Mouse (Mus musculus) spleen, adult 18-20 months (tissue): ENCODE measurements at regions not wholly inside any gene's neighbourhood (a gene's known extent, or its start where the extent isn't known, plus 50 kb on each side); places are given as distances from the start of the nearest gene placed in this dataset.

ENCODE experiments used
- DNase-seq, 2 experiments: peaks; one replicate each; pipeline ENCODE4 v3.0.0; 2022; ENCODE audit warnings: mixed read lengths in 2 of 2

DNA sequence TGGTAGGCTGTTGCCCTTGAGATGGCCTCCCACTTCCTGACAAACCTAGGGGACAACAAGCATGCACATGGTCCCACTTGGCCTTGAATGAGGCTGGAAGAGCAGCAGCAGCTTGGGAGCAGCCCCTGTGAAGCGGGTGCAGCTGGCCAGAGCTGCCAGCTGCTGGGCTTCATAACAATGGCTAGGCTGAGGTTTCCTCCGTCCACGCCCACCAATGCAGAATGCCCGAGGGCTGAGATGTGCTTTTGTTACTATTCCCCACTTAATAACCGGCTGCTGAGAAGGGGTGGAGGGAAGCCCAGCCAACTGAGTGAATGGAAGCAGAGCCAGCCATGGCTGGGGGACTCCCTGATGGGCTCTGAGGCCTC lies 202.1 kb downstream of the Sox11 start:
- no peak for DNase-seq

- DNase-seq, result no peak
These were observed 202.6 kb downstream of the Sox11 start for GRCm38 (mm10) chr12:27139683-27140334.

GRCm38 (mm10) chr12:27138663-27139633 lies 203.4 kb downstream of the Sox11 start:
- DNase-seq, result no peak

- no peak for DNase-seq
These were observed 206.3 kb downstream of the Sox11 start for GRCm38 (mm10) chr12:27135997-27136559.

DNA sequence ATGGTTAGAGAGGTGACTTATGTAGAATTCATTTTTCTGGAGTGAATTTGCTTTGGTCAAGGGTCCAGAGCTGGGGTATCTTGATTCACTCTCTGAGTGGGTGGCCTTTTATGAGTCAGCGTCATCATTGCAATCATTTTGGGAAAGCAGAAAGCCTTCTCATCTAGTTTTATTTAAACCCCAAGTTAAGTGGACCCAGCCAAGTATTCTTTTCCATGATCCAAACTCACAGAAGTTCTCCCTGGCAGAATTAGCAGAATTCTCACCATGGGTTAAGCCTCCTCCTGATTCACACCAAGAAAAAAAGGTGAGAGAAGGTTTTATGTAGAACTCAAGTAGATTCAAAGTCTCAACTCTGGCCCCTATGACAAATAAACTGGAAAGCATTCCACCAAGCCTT lies 211.8 kb downstream of the Sox11 start:
- no peak for DNase-seq

DNA sequence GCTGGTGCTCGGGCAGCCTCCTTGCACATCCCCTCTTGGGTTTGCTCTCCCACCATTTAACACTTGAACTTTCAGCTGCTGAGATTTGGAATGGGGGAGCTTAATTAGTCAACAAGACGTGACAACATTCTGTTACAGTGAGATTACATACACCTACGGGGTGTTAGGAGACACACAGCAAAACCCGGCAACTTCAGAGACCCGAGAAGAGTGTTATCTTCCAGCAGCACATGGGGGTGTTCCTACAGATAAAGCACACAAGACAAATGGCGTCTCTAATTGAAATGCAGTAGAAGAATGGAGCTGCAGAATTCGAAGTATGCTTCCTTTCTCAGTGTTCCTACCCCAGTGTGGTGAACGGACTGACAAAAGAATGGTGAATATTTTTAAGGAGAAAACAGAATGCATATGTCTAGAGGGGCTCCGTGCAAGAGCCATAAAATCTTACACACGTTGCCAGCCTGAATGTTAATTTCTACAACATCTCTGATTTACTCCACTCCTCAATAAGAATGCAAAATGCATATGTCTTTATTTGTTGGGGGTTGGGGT lies 215.2 kb downstream of the Sox11 start:
- no peak for DNase-seq

GRCm38 (mm10) chr12:27118581-27118980 lies 223.8 kb downstream of the Sox11 start:
- DNase-seq, result no peak

GRCm38 (mm10) chr12:27115392-27115791 lies 227.0 kb downstream of the Sox11 start:
- no peak for DNase-seq

DNA sequence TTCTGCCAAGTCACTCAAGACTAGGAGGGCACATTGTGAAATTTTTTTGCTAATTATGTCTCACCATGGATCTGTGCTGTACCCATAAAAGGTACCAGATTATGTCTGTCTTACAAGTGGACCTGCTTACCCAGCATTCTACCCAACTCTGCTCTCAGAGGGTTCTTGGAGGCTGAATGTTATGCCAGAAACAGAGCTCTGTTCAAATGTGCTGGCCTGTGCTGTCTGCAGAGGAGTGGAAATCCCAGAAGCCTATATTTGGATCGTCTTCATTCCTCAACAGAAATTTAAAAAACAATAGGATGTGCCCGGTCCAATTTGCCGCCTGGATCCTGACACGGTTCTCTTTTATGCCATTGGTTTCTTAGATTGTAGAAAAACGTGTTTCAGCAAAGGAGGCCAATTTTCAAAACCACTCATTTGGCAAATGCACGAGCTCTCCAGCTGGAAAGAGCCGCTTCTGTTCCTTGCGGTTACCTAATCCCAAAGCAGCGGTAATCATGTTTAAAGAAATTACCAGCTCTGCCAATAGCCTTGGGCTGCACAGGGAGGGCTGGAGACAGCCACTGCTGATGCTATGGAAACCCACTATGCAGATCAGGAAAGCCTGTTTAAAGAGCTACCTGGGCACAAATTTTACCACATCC lies 237.3 kb downstream of the Sox11 start:
- DNase-seq, result no peak

DNA sequence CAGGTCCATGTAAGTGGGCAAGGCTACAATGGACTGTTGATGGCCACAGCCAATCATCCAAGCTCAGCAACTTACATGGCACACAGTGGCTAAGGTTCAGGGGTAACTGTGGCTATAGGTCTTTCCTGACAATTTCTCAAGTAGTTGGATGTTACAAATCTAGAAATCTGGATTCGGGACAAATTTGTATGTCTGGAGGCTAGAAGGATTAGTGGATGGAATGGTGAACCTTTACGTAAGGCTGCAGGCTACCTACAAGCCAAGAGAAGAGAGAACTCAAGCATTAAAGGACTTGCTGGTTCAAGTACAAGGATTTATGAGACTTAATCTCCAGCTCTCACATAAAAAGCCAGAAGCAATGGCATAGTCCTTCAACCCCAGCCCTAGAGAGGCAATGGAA lies 239.4 kb downstream of the Sox11 start:
- no peak for DNase-seq

GRCm38 (mm10) chr12:27089206-27089605 lies 253.2 kb downstream of the Sox11 start:
- DNase-seq, result no peak

DNA sequence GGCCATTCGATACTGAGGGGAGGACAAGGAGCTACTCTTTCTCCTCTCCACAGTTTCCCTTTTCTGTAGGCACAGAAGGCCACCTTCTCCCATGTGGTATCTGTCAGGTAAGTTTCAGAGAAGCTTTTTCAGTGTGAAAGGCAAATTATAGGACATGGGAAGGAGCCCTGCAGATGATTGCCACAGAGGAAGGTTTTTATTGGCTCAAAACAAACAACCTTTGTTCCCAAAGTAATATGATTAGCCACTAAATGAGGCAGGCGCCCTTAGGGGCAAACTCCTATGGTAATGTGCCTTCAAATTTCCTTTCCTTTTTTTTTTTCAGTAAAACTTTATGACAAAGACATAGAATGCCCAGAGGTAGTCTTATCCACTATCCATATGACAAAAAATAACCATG lies 256.5 kb downstream of the Sox11 start:
- DNase-seq, result no peak

DNA sequence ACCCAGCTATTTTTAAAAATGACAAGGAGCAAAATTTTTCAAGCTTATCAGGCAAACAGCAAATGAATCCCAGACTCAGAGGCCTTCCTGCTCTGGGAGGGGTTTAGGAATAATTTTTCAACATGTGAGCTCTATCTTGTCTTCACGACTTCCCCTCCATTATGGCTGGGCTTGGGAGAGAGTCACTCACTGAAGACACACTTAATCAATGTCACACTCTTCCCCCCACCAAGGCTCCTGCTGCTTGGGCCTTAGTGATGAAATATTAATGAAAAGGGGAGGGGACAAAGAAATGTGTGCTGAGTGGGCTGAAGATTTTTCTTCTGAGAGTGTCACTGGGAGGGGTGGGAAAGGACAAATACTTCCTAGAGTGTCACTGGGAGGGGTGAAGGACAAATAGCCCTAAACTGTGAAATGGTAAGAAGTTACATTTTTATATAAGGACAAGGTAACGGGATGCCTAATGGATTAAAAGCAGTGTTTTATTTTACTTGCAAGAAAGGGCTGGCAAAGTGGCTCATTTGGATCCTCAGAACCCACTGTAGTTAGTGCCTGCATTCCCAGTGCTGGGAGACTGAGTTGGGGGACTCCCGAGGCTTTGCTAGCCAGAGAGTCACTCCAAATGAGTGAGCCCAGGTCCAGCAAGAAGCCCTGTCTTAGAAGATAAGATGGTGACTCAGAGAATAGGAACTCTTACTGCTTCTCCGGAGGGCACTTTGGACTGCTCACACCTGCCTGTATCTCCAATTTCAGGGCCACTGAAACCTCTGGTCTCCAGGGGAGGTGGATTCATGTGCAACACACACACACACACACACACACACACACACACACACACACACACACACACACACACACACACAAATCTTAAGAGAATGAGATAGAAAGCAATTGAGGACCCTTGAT lies 258.5 kb downstream of the Sox11 start:
- no peak for DNase-seq

- no peak for DNase-seq
These were observed 259.3 kb downstream of the Sox11 start for GRCm38 (mm10) chr12:27083089-27083488.

DNA sequence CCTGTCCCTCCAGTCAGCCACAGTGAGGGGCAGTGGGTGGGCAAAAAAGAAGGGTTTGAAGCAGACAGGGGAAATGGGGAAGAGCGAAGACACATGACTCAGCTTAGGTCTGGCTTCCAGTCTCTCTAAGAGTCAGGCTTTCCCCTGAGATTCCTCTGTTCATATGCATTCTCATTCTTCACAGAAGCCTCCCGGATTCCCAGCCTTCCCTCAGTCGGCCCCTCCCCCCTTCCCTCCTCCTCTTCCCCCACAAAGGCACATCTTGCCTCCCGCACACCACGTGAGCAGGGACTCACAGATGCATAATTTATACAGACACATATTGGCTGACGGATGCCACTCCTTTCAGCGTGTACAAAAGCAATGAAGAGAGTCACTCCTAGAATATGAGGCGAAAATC lies 259.8 kb downstream of the Sox11 start:
- DNase-seq, result no peak

- no peak for DNase-seq
These were observed 266.2 kb downstream of the Sox11 start for GRCm38 (mm10) chr12:27076107-27076738.

DNA sequence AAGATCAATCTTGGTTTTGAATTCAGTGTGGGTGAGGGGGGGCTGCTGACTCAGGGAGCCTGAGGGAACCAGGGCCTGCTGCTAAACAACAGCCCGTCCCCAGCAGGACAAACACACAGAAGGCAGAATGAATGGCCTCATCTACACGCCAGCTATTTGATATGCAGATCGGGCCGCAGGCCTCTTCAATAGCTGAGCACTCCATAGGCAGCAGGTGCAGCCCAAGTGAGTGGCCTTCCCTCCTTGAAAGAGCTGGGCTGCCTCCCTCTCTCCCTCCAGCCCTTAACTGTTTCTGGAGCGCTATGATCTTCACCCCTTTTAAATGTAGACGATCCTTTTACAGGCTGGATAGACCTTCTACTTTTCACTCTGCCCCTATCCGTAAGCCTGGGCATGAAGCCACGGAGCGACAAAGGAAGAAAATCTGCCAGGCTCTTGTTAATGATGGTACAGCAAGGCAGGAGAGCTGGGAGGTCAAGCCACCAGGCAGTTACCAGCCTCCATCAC lies 277.3 kb downstream of the Sox11 start:
- no peak for DNase-seq

- no peak for DNase-seq
These were observed 278.9 kb downstream of the Sox11 start for GRCm38 (mm10) chr12:27063518-27063917.

GRCm38 (mm10) chr12:27062511-27063264 lies 279.7 kb downstream of the Sox11 start:
- DNase-seq, result no peak

DNA sequence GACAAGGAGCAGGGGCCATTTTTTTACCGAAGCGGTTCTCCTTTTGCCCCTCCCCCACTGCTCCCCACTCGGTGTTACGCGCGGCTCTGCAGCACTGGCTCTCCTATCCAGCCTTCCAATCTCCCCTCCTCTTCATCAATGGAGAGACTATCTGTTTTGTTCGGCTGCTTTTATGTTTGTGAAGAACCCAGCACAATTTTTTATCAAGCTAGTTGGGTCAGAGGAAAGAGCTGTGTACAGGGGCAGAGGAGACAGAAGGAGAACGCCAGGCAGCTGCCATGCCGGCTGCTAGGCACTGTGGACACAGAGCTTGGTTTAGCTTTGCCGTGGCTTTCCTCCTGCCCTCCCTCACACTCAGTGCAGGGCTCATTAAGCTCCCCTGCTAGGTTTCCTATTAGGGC lies 280.3 kb downstream of the Sox11 start:
- no peak for DNase-seq
